In the genomic region with DNA sequence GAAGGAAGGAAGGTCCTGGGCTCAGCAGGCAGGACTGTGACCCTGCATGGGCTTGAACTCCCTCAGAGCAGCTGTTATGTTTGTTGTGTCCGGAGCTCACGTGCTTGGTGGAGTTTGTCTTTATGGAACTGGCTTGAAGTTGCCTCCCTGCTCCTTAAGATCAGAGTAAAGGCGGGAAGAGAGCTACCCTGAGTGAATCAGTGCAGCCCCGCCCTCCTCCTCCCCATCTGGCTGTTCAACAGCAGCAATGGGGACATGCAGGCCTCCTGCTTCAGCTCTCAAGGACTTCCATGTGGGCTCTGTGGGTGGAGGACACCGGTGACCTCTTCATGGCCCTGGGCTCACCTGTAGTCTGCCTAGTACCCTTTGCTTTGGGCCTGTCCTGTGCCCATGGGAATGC, we compare ENCODE assay signal across 29 mouse cellular contexts. TPM values are rescaled to one million over a fixed set of nuclear protein-coding genes. Genes with fewer than 3 reads are reported as not detected.
A peak's percentile ranks its signal among the peaks of the same experiment; 100 is the strongest.
DNase-seq lines count a peak whose midpoint lies in the region; ATAC-seq and TF ChIP-seq lines count a peak whose summit lies in the region.
"Had no signal": no experiment of that assay in that cellular context is flagged by ENCODE, and none has a peak within 500 bp of the region (broad histone marks: within the 10 kb centered on the region; RNA-seq: fewer than 3 reads in every experiment).

No protein-coding gene starts in this region.

- no peak for DNase-seq in embryonic facial prominence, embryonic 10.5 days (ENCODE audit: low spot score)
- no peak for DNase-seq in midbrain, embryonic 10.5 days (ENCODE audit: low spot score)
- peak; percentile 41 for DNase-seq in NIH3T3 (ENCODE audit: low read depth)
- no peak for DNase-seq in lung, adult 2 months
- DNase-seq in gastrocnemius, adult 2 months: no peak
- DNase-seq: adrenal gland, postnatal 10 days; adrenal gland, postnatal 36 days; cerebellum, adult 18-20 months; cerebellum, adult 9-10 months; cerebellum, postnatal 14 days; gastrocnemius, postnatal 14 days; heart, adult 18-20 months; heart, postnatal 10 days; heart, postnatal 36 days; kidney, adult 18-20 months had no signal

- peaks cover 25% of the 10 kb centered on the region for H3K36me3 ChIP-seq in embryonic facial prominence, embryonic 13.5 days
- peaks cover 23% of the 10 kb centered on the region for H3K36me3 ChIP-seq in embryonic facial prominence, embryonic 10.5 days (replicated peaks)
- peaks cover 18% of the 10 kb centered on the region for H3K36me3 ChIP-seq in midbrain, embryonic 10.5 days
- H3K36me3 ChIP-seq in midbrain, embryonic 16.5 days (ENCODE audit: control insufficient read depth, insufficient read depth, low read length): peaks cover 18% of the 10 kb centered on the region
- peaks cover 8% of the 10 kb centered on the region for H3K36me3 ChIP-seq in forebrain, embryonic 16.5 days (ENCODE audit: control insufficient read depth, insufficient read depth)
- H3K36me3 ChIP-seq: G1E; heart, embryonic 15.5 days had no signal

- intact Hi-C loops in gastrocnemius, adult 2 months (cut with DNase I): no loop called here

- peaks cover 34% of the 10 kb centered on the region for H3K4me1 ChIP-seq in embryonic facial prominence, embryonic 13.5 days
- peaks cover 42% of the 10 kb centered on the region for H3K4me1 ChIP-seq in embryonic facial prominence, embryonic 10.5 days
- H3K4me1 ChIP-seq in midbrain, embryonic 10.5 days: peaks cover 64% of the 10 kb centered on the region
- peaks cover 25% of the 10 kb centered on the region for H3K4me1 ChIP-seq in midbrain, embryonic 16.5 days (ENCODE audit: control insufficient read depth, insufficient read depth, low read length)
- no peaks in the 10 kb centered on the region; the same call in 1 of the 2 replicates for H3K4me1 ChIP-seq in lung, adult 2 months (ENCODE audit: control insufficient read depth, insufficient read depth, low read length)
- H3K4me1 ChIP-seq in forebrain, embryonic 16.5 days (replicated peaks; ENCODE audit: control insufficient read depth, insufficient read depth, low read length): peaks cover 20% of the 10 kb centered on the region

- no peak for TF ChIP-seq CTCF in lung, adult 2 months (IDR thresholded peaks at IDR 0.05; ENCODE audit: insufficient read depth, low read length)
- no peak for TF ChIP-seq CTCF in gastrocnemius, adult 2 months (IDR thresholded peaks at IDR 0.05)

- H3K27ac ChIP-seq in embryonic facial prominence, embryonic 13.5 days: no peak overlapping the region
- no peak overlapping the region for H3K27ac ChIP-seq in embryonic facial prominence, embryonic 10.5 days (replicated peaks)
- H3K27ac ChIP-seq in midbrain, embryonic 10.5 days (replicated peaks): peak overlapping the region; percentile 57; the same call in 1 of the 2 replicates
- H3K27ac ChIP-seq in midbrain, embryonic 16.5 days (ENCODE audit: low read length): no peak overlapping the region
- no peak overlapping the region for H3K27ac ChIP-seq in gastrocnemius, adult 2 months
- H3K27ac ChIP-seq in forebrain, embryonic 16.5 days (ENCODE audit: low read length): no peak overlapping the region
- H3K27ac ChIP-seq: embryonic facial prominence, embryonic 12.5 days; forebrain, embryonic 12.5 days; forebrain, embryonic 15.5 days; heart, embryonic 15.5 days; hindbrain, embryonic 10.5 days; hindbrain, embryonic 13.5 days had no signal

- no peak overlapping the region for H3K4me3 ChIP-seq in embryonic facial prominence, embryonic 13.5 days
- H3K4me3 ChIP-seq in embryonic facial prominence, embryonic 10.5 days: no peak overlapping the region
- no peak overlapping the region for H3K4me3 ChIP-seq in midbrain, embryonic 10.5 days
- no peak overlapping the region for H3K4me3 ChIP-seq in midbrain, embryonic 16.5 days (ENCODE audit: low read depth, low read length)
- no peak overlapping the region for H3K4me3 ChIP-seq in lung, adult 2 months (replicated peaks; ENCODE audit: extremely low read depth, low read depth, low read length)
- no peak overlapping the region for H3K4me3 ChIP-seq in gastrocnemius, adult 2 months
- no peak overlapping the region for H3K4me3 ChIP-seq in forebrain, embryonic 16.5 days (replicated peaks; ENCODE audit: low read length)
- H3K4me3 ChIP-seq: embryonic facial prominence, embryonic 12.5 days; erythroblast, embryonic 14.5 days; forebrain, embryonic 12.5 days; forebrain, embryonic 15.5 days; heart, embryonic 12.5 days; heart, embryonic 15.5 days; hindbrain, embryonic 10.5 days; hindbrain, embryonic 13.5 days had no signal

- no peak for ATAC-seq in embryonic facial prominence, embryonic 13.5 days (ENCODE audit: insufficient number of reproducible peaks, insufficient read depth, low FRiP score, low TSS enrichment, low read depth)
- no peak for ATAC-seq in midbrain, embryonic 16.5 days
- ATAC-seq in forebrain, embryonic 16.5 days: no peak
- ATAC-seq: CD4-positive, CD25-positive, alpha-beta regulatory T cell, adult 4 months; forebrain, embryonic 15.5 days; hindbrain, embryonic 16.5 days had no signal

- TF ChIP-seq POLR2A in lung, adult 2 months (IDR thresholded peaks at IDR 0.05; ENCODE audit: borderline replicate concordance, extremely low read depth, low read depth, low read length): no peak

- H3K27me3 ChIP-seq in embryonic facial prominence, embryonic 13.5 days: no peaks in the 10 kb centered on the region
- no peaks in the 10 kb centered on the region for H3K27me3 ChIP-seq in embryonic facial prominence, embryonic 10.5 days (replicated peaks; ENCODE audit: low read depth, poor library complexity, severe bottlenecking)
- peaks cover 9% of the 10 kb centered on the region; the same call in 1 of the 2 replicates for H3K27me3 ChIP-seq in midbrain, embryonic 10.5 days (ENCODE audit: low read depth, poor library complexity, severe bottlenecking)
- H3K27me3 ChIP-seq in midbrain, embryonic 16.5 days (ENCODE audit: control insufficient read depth, insufficient read depth, low read depth, low read length): no peaks in the 10 kb centered on the region
- H3K27me3 ChIP-seq in forebrain, embryonic 16.5 days (replicated peaks; ENCODE audit: control insufficient read depth, insufficient read depth, low read length): no peaks in the 10 kb centered on the region
- H3K27me3 ChIP-seq: embryonic facial prominence, embryonic 12.5 days; forebrain, embryonic 12.5 days; forebrain, embryonic 15.5 days; heart, embryonic 15.5 days; hindbrain, embryonic 13.5 days had no signal

- 0 out of 2 replicates have a peak overlapping the region, but pooled peaks have one; percentile 27 for H3K9ac ChIP-seq in embryonic facial prominence, embryonic 13.5 days
- no peak overlapping the region for H3K9ac ChIP-seq in midbrain, embryonic 16.5 days (ENCODE audit: low read depth, low read length)
- no peak overlapping the region for H3K9ac ChIP-seq in forebrain, embryonic 16.5 days (replicated peaks; ENCODE audit: low read depth, low read length)
- H3K9ac ChIP-seq: embryonic facial prominence, embryonic 12.5 days; forebrain, embryonic 12.5 days; forebrain, embryonic 15.5 days; heart, embryonic 12.5 days; heart, embryonic 15.5 days; hindbrain, embryonic 13.5 days had no signal

- no peaks in the 10 kb centered on the region for H3K9me3 ChIP-seq in embryonic facial prominence, embryonic 13.5 days
- no peaks in the 10 kb centered on the region for H3K9me3 ChIP-seq in embryonic facial prominence, embryonic 10.5 days
- no peaks in the 10 kb centered on the region for H3K9me3 ChIP-seq in midbrain, embryonic 10.5 days (replicated peaks)
- H3K9me3 ChIP-seq in midbrain, embryonic 16.5 days (replicated peaks; ENCODE audit: control insufficient read depth, low read length, poor library complexity, severe bottlenecking): no peaks in the 10 kb centered on the region
- H3K9me3 ChIP-seq in forebrain, embryonic 16.5 days (ENCODE audit: control insufficient read depth, low read length): no peaks in the 10 kb centered on the region
- H3K9me3 ChIP-seq: embryonic facial prominence, embryonic 12.5 days; forebrain, embryonic 12.5 days; forebrain, embryonic 15.5 days; G1E; heart, embryonic 12.5 days; heart, embryonic 15.5 days; hindbrain, embryonic 10.5 days; hindbrain, embryonic 13.5 days had no signal

- no peak overlapping the region for H3K4me2 ChIP-seq in embryonic facial prominence, embryonic 13.5 days
- no peak overlapping the region for H3K4me2 ChIP-seq in midbrain, embryonic 16.5 days (ENCODE audit: low read length)
- H3K4me2 ChIP-seq in forebrain, embryonic 16.5 days (ENCODE audit: low read length): no peak overlapping the region
- H3K4me2 ChIP-seq: embryonic facial prominence, embryonic 12.5 days; forebrain, embryonic 12.5 days; forebrain, embryonic 15.5 days; heart, embryonic 12.5 days; heart, embryonic 15.5 days; hindbrain, embryonic 13.5 days had no signal

- WGBS in embryonic facial prominence, embryonic 13.5 days: 74% methylated on average over 5 of the region's 5 CpGs
- 79% methylated on average over 5 of the region's 5 CpGs for whole genome bisulfite sequencing in embryonic facial prominence, embryonic 10.5 days
- 79% methylated on average over 5 of the region's 5 CpGs for WGBS in midbrain, embryonic 10.5 days
- WGBS in midbrain, embryonic 16.5 days: 82% methylated on average over 5 of the region's 5 CpGs
- WGBS in lung, adult 2 months: 62% methylated on average over 5 of the region's 5 CpGs
- WGBS in forebrain, embryonic 16.5 days: 72% methylated on average over 5 of the region's 5 CpGs

RNA-seq across cellular contexts. Expression of a gene that starts 55.6 kb away (rescaled TPM):
- polyA plus RNA-seq in embryonic facial prominence, embryonic 13.5 days (2015; fragmentation: Nextera tagmentation; extraction: Ambion mirVana): 35.3 and 38.9 TPM in 2 replicates
- polyA plus RNA-seq in embryonic facial prominence, embryonic 10.5 days (2016; fragmentation: Nextera tagmentation; extraction: Ambion mirVana): 50.7 and 53.9 TPM in 2 replicates
- 46.4 and 48.8 TPM in 2 replicates for polyA plus RNA-seq in midbrain, embryonic 10.5 days (2016; fragmentation: Nextera tagmentation; extraction: Ambion mirVana)
- polyA plus RNA-seq in midbrain, embryonic 16.5 days (2015; fragmentation: Nextera tagmentation; extraction: Ambion mirVana): 46.7 and 48.2 TPM in 2 replicates
- polyA plus RNA-seq in lung, adult 2 months (2012; rRNA removed): 31.3 and 35.0 TPM in 2 replicates
- total RNA-seq in gastrocnemius, adult 2 months (2021): 10 to 100 TPM; 22.0 to 22.4 TPM
- polyA plus RNA-seq in forebrain, embryonic 16.5 days (2015; fragmentation: Nextera tagmentation; extraction: Ambion mirVana): 44.4 and 45.9 TPM in 2 replicates
